Mouse (Mus musculus) neutrophil, adult 65 days (primary cell): Measurements from ENCODE around the gene Cbl. TPM values are rescaled to one million over a fixed set of nuclear protein-coding genes. Genes with fewer than 3 reads are reported as not detected.

Experiments used
- total RNA-seq: library from RNA; stranded (reverse); gene quantifications from 2 replicates; pipeline ENCODE4 v1.2.4, GENCODE M21; 2023

The Cbl gene
- 194 and 257 TPM in 2 replicates for total RNA-seq

DNA sequence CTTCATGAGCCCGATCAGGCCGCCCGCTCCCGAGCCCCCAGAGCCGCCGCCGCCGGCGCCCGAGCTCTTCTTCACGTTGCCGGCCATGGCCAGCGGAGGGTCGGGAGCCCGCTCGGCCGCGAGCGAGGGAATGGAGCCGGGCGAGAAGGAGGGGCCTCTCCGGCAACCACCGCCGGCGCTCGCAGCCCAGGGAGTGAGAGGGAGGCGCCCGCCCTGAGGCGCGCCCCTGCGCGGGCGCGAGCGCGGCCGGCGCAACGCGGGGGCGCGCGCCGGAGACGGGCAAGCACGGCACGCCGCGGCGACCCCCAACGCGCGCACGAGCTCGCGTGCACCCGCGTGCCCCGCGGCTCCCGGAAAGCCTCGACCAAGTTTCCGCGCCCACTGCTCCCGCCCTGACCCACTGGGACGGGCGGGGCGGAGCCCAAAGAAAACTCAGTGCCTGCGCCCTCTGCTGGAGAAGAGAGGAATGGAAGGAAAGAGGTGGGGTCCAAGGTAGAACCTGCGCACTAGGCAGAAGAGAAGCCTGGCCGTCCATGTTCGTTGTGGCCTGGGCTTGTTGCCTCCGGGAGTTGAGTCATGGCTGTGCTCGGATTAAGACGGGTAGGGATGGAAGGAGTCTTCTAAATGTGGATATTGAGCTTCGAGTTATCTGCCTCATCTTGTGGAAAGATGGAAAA is at the start of gene Cbl:
Cbl (minus strand) TSS at position 248 of the 677 bp plus-strand sequence.

GRCm38 (mm10) chr9:44268432-44268831 is 34.6 kb upstream of the Cbl start, which contains the start of gene Nlrx1:
TSS of gene Nlrx1 (minus strand) at chr9:44268599.

GRCm38 (mm10) chr9:44251314-44251713 is 17.5 kb upstream of the Cbl start, which contains the start of gene Pdzd3:
TSS of gene Pdzd3 (minus strand) at chr9:44251471.

DNA sequence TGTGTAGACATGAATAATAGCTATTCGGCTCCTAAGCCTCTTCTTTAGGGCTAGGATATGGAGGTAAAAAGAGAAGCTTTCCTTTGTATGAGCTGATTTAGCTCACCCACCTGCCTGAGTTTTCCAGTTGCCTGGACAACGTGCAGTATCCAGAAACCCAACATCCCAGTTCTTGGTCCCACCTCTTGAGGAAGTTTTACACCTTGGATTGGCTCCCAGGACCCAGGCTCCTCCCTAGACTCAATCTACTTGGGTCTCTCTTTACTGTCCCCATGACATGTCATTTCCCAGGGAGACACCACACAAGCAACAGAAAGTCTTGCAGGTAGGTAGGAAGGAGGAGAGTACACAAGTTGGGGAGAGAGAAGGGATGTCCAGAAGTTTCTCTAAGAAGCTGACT is 6.5 kb upstream of the Cbl start, which contains the start of gene Ccdc153:
Ccdc153 (plus strand) TSS at position 278 of the 400 bp plus-strand sequence.

GRCm38 (mm10) chr9:44134101-44134850 is 99.6 kb downstream of the Cbl start, which contains the start of gene Mcam:
TSS of gene Mcam (plus strand) at chr9:44134469.

GRCm38 (mm10) chr9:44113105-44113789 is 120.6 kb downstream of the Cbl start, which contains the start of the genes Gm49380 and Rnf26:
TSS of gene Gm49380 (minus strand) at chr9:44113500.
TSS of gene Rnf26 (minus strand) at chr9:44113517.

GRCm38 (mm10) chr9:44107110-44107509 is 126.7 kb downstream of the Cbl start, which contains the start of gene C1qtnf5:
TSS of gene C1qtnf5 (plus strand) at chr9:44107245.

DNA sequence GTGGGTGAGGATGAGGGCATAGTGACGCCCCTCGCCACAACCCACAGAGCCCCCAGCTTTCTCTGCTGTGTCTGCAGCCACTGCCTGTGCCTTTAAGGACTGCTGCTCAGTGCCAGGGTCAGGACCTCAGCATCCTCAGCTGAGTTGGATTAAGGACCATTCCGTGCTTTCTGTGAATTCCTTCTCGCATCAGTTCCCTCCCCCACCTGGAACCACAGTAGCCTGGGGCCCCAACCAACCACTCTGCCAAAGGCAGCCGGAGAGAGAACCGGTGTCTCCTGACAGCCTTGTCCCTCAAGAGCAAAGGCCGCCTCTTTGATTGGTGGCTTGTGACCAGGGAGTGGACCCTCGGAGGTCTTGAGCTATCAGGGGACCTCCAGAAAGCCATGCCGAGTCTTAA is 132.4 kb downstream of the Cbl start, which contains the start of gene Mfrp:
Mfrp (plus strand) TSS at position 240 of the 400 bp plus-strand sequence.

Other genes with a start within 250 kb of the Cbl start
- gene Thy1, start 190.7 kb downstream of the Cbl start, total RNA-seq: 3.4 and 3.5 TPM in 2 replicates
- 8.5 and 10.5 TPM in 2 replicates for gene Usp2, start 167.0 kb downstream of the Cbl start, total RNA-seq
- 0.77 and 1.1 TPM in 2 replicates for gene Mfrp, start 132.3 kb downstream of the Cbl start, total RNA-seq
- gene C1qtnf5, start 126.8 kb downstream of the Cbl start, total RNA-seq: 2.7 TPM in 1 of 2 replicates, not detected in the other
- 0.44 TPM in 1 of 2 replicates, not detected in the other for gene Gm49380, start 120.5 kb downstream of the Cbl start, total RNA-seq
- 26.2 and 33.8 TPM in 2 replicates for gene Rnf26, start 120.5 kb downstream of the Cbl start, total RNA-seq
- 3.7 and 5.3 TPM in 2 replicates for gene Mcam, start 99.6 kb downstream of the Cbl start, total RNA-seq
- not detected in 2 replicates for gene Ccdc153, start 6.6 kb upstream of the Cbl start, total RNA-seq
- 1.00 and 1.8 TPM in 2 replicates for gene Pdzd3, start 17.4 kb upstream of the Cbl start, total RNA-seq
- 60.6 TPM in 2 replicates for gene Nlrx1, start 34.5 kb upstream of the Cbl start, total RNA-seq
- gene Abcg4, start 54.6 kb upstream of the Cbl start, total RNA-seq: 1.9 and 4.7 TPM in 2 replicates
- gene Hinfp, start 71.6 kb upstream of the Cbl start, total RNA-seq: 31.3 and 43.5 TPM in 2 replicates
- 14.1 and 17.2 TPM in 2 replicates for gene C2cd2l, start 86.2 kb upstream of the Cbl start, total RNA-seq
- 12.2 and 14.1 TPM in 2 replicates for gene Dpagt1, start 92.0 kb upstream of the Cbl start, total RNA-seq
- 192 and 211 TPM in 2 replicates for gene H2afx, start 100.6 kb upstream of the Cbl start, total RNA-seq
- gene Hmbs, start 110.2 kb upstream of the Cbl start, total RNA-seq: 23.6 and 27.7 TPM in 2 replicates
- gene Vps11, start 127.6 kb upstream of the Cbl start, total RNA-seq: 49.5 and 63.8 TPM in 2 replicates
- gene Hyou1, start 145.4 kb upstream of the Cbl start, total RNA-seq: 60.5 and 72.5 TPM in 2 replicates
- 8.4 and 13.8 TPM in 2 replicates for gene Slc37a4, start 162.8 kb upstream of the Cbl start, total RNA-seq
- 664 and 910 TPM in 2 replicates for gene Rps25, start 173.1 kb upstream of the Cbl start, total RNA-seq
- 57.2 and 62.8 TPM in 2 replicates for gene Trappc4, start 173.6 kb upstream of the Cbl start, total RNA-seq
- 24.8 and 31.3 TPM in 2 replicates for gene Ccdc84, start 184.5 kb upstream of the Cbl start, total RNA-seq
- gene Foxr1, start 207.1 kb upstream of the Cbl start, total RNA-seq: not detected in 2 replicates
- not detected in 2 replicates for gene Upk2, start 220.9 kb upstream of the Cbl start, total RNA-seq
- 10.4 and 11.3 TPM in 2 replicates for gene Bcl9l, start 248.8 kb upstream of the Cbl start, total RNA-seq